Mouse (Mus musculus) CH12.LX (cell line): Measurements from ENCODE around the gene Btnl4.
A peak's percentile ranks its signal among the peaks of the same experiment; 100 is the strongest.

Experiments
- CHD2 ChIP-seq: IDR thresholded peaks from 2 replicates; pipeline ENCODE4 v1.6.1; 2011; ENCODE audit warnings: low read length, improper control_type of control experiment
- CTCF ChIP-seq, 2 experiments: IDR thresholded peaks in 1 of 2; conservative IDR thresholded peaks in 1 of 2; 2 replicates each; pipeline ENCODE4 v1.5.1; 2011 to 2012; ENCODE audit warnings: low read depth in 2 of 2, low read length in 2 of 2, improper control_type of control experiment in 1 of 2, inconsistent platforms in 1 of 2, mild to moderate bottlenecking in 1 of 2, moderate library complexity in 1 of 2
- EP300 ChIP-seq: IDR thresholded peaks from 2 replicates; pipeline ENCODE4 v1.6.1; 2011; ENCODE audit warnings: low read length, improper control_type of control experiment
- IRF4 ChIP-seq: IDR thresholded peaks from 2 replicates; pipeline ENCODE4 v1.6.1; 2014; ENCODE audit warnings: low read depth, mild to moderate bottlenecking, inconsistent platforms, low read length, improper control_type of control experiment
- KAT2A ChIP-seq: IDR thresholded peaks from 2 replicates; pipeline ENCODE4 v1.6.1; 2012; ENCODE audit warnings: low read length, improper control_type of control experiment, inconsistent platforms; ENCODE audit not compliant: insufficient replicate concordance
- MAFK ChIP-seq: IDR thresholded peaks from 2 replicates; pipeline ENCODE4 v1.6.1; 2011; ENCODE audit warnings: low read length, improper control_type of control experiment; ENCODE audit not compliant: insufficient replicate concordance
- MAX ChIP-seq: IDR thresholded peaks from 2 replicates; pipeline ENCODE4 v1.6.1; 2011; ENCODE audit warnings: low read length, improper control_type of control experiment
- MAZ ChIP-seq: IDR thresholded peaks from 2 replicates; pipeline ENCODE4 v1.6.1; 2012; ENCODE audit warnings: low read depth, mild to moderate bottlenecking, inconsistent platforms, low read length, improper control_type of control experiment, moderate library complexity
- MEF2A ChIP-seq: IDR thresholded peaks from 2 replicates; pipeline ENCODE4 v1.6.1; 2014; ENCODE audit warnings: low read depth, mild to moderate bottlenecking, inconsistent platforms, low read length, improper control_type of control experiment, borderline replicate concordance
- MXI1 ChIP-seq: IDR thresholded peaks from 2 replicates; pipeline ENCODE4 v1.6.1; 2011; ENCODE audit warnings: mild to moderate bottlenecking, low read depth, low read length, improper control_type of control experiment
- POLR2A ChIP-seq: IDR thresholded peaks from 2 replicates; pipeline ENCODE4 v1.6.1; 2011; ENCODE audit warnings: low read depth, mild to moderate bottlenecking, improper control_type of control experiment, low read length
- POLR2AphosphoS2 ChIP-seq: IDR thresholded peaks from 2 replicates; pipeline ENCODE4 v1.6.1; 2011; ENCODE audit warnings: low read depth, low read length, improper control_type of control experiment
- TCF12 ChIP-seq: IDR thresholded peaks from 2 replicates; pipeline ENCODE4 v1.6.1; 2014; ENCODE audit warnings: low read depth, mild to moderate bottlenecking, inconsistent platforms, low read length, improper control_type of control experiment
- USF1 ChIP-seq: IDR thresholded peaks from 2 replicates; pipeline ENCODE4 v1.6.1; 2014; ENCODE audit warnings: low read depth, mild to moderate bottlenecking, inconsistent platforms, low read length, improper control_type of control experiment

DNA sequence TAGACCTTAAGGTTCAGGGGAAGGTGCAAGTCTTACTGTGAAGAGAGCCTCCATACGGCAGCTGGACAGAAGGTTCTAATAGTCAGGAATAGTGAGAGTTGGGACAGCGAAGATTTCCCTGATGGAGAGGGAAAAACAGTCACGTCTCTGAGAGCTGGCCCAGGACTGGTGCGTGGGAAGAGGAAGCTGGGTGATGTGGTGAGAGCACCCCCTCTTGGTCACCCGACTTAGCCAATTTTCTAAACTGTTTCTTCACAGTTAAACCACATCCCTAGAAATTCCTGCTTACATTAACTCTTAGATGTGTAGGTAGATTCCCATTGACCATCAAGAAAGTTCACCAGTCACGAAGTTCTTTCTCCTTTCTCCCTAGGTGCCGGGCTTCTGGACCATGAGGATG is 57.1 kb downstream of the Btnl4 start:
- TF ChIP-seq POLR2A, result no peak
- no peak for TF ChIP-seq POLR2AphosphoS2
- no peak for TF ChIP-seq MAZ
- TF ChIP-seq EP300, result no peak
- TF ChIP-seq CTCF (conservative IDR thresholded peaks at IDR 0.05 in 1 of 2, IDR thresholded peaks at IDR 0.05 in 1 of 2; ENCODE audit: low read depth in 2 of 2, low read length in 2 of 2), result peak in 1 of 2 experiments; percentile 54; a peak in 2 of 4 replicates
- TF ChIP-seq MEF2A, result no peak
- no peak for TF ChIP-seq MAX
- no peak for TF ChIP-seq USF1
- TF ChIP-seq KAT2A, result no peak
- no peak for TF ChIP-seq IRF4
- no peak for TF ChIP-seq MAFK
- no peak for TF ChIP-seq MXI1
- TF ChIP-seq CHD2, result no peak
- no peak for TF ChIP-seq TCF12
